Mouse (Mus musculus) megakaryocyte, embryonic 14.5 days (primary cell): ENCODE data around the gene 4931406P16Rik.

Experiments used
- FLI1 ChIP-seq: IDR thresholded peaks from 2 replicates; pipeline ENCODE4 v1.6.1; 2012; ENCODE audit warnings: low read length, inconsistent platforms, mixed read lengths
- GATA1 ChIP-seq: IDR thresholded peaks from 3 replicates; pipeline ENCODE4 v1.6.1; 2012; ENCODE audit warnings: mixed read lengths, low read length, inconsistent platforms, borderline replicate concordance

GRCm38 (mm10) chr7:34324005-34324404 is 10.7 kb upstream of the 4931406P16Rik start:
- TF ChIP-seq GATA1 (no peak), FLI1 (no peak)
